Mouse (Mus musculus) right cerebral cortex, postnatal 10 days (tissue): ENCODE measurements around the gene Gm428.
"Not testable (repeated sequence)": the region's sequence is repeated elsewhere in the genome, so short reads cannot be mapped to it uniquely, and the experiment has no call there.

Experiments used
- DNase-seq, 2 experiments: peaks; one replicate each; pipeline ENCODE4 v3.0.0; 2021; ENCODE audit warnings: low spot score in 2 of 2

Gene Gm428

DNA sequence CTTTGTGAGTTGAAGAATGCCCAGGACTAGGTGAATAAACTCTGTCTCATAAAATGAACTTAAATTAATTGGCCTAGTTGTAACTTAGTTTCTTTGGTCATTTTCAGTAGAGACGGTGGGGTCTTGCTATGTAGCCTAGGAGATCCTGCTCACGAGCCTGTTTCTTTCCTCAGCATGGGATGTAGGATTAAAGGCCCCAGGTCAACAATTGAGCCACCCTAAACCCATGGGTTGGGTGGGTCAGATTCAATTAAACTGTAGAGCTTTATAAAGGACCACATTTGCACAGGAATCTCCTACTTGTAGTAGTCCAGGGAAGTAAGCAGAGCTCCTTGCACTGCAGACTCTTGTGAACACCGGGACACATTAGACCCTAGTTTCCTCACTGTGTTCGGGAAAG lies at the start of gene Gm428:
TSS of gene Gm428 (plus strand) at position 301 of the 400 bp plus-strand sequence.
- DNase-seq = not testable (repeated sequence)

DNA sequence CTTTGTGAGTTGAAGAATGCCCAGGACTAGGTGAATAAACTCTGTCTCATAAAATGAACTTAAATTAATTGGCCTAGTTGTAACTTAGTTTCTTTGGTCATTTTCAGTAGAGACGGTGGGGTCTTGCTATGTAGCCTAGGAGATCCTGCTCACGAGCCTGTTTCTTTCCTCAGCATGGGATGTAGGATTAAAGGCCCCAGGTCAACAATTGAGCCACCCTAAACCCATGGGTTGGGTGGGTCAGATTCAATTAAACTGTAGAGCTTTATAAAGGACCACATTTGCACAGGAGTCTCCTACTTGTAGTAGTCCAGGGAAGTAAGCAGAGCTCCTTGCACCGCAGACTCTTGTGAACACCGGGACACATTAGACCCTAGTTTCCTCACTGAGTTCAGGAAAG lies 45.5 kb upstream of the Gm428 start, which contains the start of gene Gm11236:
TSS of gene Gm11236 (plus strand) at position 301 of the 400 bp plus-strand sequence.
- DNase-seq = not testable (repeated sequence)

DNA sequence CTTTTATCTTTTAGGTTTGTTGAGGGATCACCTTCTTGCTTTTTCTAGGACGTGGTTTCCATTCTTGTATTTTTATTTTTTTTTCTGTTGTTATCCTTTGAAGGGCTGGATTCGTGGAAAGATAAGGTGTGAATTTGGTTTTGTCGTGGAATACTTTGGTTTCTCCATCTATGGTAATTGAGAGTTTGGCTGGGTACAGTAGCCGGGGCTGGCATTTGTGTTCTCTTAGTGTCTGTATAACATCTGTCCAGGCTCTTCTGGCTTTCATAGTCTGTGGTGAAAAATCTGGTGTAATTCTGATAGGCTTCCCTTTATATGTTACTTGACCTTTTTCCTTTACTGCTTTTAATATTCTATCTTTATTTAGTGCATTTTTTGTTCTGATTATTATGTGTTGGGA lies 21.5 kb upstream of the Gm428 start:
- DNase-seq = not testable (repeated sequence)

DNA sequence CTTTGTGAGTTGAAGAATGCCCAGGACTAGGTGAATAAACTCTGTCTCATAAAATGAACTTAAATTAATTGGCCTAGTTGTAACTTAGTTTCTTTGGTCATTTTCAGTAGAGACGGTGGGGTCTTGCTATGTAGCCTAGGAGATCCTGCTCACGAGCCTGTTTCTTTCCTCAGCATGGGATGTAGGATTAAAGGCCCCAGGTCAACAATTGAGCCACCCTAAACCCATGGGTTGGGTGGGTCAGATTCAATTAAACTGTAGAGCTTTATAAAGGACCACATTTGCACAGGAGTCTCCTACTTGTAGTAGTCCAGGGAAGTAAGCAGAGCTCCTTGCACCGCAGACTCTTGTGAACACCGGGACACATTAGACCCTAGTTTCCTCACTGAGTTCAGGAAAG lies 15.3 kb upstream of the Gm428 start, which contains the start of gene Gm11239:
TSS of gene Gm11239 (plus strand) at position 301 of the 400 bp plus-strand sequence.
- not testable (repeated sequence) for DNase-seq

DNA sequence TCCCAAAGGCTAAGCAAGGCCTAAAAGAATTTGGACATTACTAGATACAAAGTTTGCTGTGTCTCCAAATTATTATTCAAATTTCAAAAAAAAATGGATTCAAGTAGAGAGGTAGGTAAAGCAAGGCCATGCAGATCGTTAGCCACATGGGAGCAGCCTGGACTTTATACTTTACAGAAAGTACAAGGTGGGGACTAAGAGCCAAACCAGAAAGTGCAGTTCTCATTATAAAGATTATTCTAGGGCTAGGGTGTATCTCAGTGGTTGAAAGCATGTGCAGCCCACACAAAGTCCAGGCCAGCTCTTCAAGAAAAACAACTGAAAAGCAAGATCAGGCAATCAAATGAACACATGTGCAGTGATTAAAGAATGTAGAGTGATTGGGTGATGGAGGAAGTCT lies 35.4 kb downstream of the Gm428 start:
- DNase-seq = no peak

DNA sequence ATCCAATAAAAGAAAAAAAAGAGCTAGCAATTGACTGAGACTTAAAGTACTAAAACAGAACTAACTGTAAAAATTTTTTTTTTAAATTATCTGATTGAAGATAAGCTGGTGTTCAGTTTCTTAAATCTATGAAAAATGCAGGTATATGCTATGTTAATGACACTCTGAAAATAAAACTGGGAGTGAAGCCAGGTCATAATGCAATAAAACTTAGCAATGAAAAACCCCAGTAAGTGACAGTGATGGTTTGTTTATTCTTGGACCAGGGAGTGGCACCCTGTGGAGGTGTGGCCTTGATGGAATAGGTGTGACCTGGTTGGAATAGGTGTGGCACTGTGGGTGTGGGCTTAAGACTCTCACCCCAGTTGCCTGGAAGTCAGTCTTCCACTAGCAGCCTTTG lies 36.5 kb downstream of the Gm428 start:
- no peak for DNase-seq
